Mouse (Mus musculus) CH12.LX (cell line): ENCODE data around the gene Psmb9. TPM values are rescaled to one million over a fixed set of nuclear protein-coding genes. Genes with fewer than 3 reads are reported as not detected.
A peak's percentile ranks its signal among the peaks of the same experiment; 100 is the strongest.

Experiments
- DNase-seq: peaks from one replicate; pipeline ENCODE4 v3.0.0-alpha.2; 2013; ENCODE audit errors: extremely low read depth
- H3K27ac ChIP-seq: 2 replicates; pipeline ENCODE4 v1.5.1; 2012; ENCODE audit warnings: low read depth, mild to moderate bottlenecking, control low read depth, moderate library complexity; ENCODE audit not compliant: insufficient read depth
- H3K27me3 ChIP-seq: replicated peaks from 2 replicates; pipeline ENCODE3; 2012; ENCODE audit warnings: inconsistent platforms
- H3K36me3 ChIP-seq, 2 experiments: replicated peaks in 1 of 2; 2 replicates each; pipeline versions ENCODE3 to v1.6.1; 2012; ENCODE audit warnings: inconsistent platforms in 1 of 2, low read length in 1 of 2, mild to moderate bottlenecking in 1 of 2, mixed read lengths in 1 of 2, moderate library complexity in 1 of 2; ENCODE audit not compliant: control insufficient read depth in 1 of 2, insufficient read depth in 1 of 2
- H3K4me1 ChIP-seq, 2 experiments: 2 replicates each; pipeline ENCODE4 v1.6.1; 2012; ENCODE audit warnings: inconsistent platforms in 1 of 2, moderate library complexity in 1 of 2; ENCODE audit not compliant: insufficient read depth in 2 of 2, control insufficient read depth in 1 of 2
- H3K4me2 ChIP-seq: 2 replicates; pipeline ENCODE4 v1.6.1; 2012; ENCODE audit warnings: low read depth, mild to moderate bottlenecking, control low read depth; ENCODE audit not compliant: poor library complexity, insufficient read depth, severe bottlenecking
- H3K4me3 ChIP-seq, 3 experiments: fragments of 150-350 bp in 1 of 3; sonication (generic) in 1 of 3; replicated peaks in 1 of 3; 2 replicates each; pipeline versions ENCODE3 to v1.5.1; 2011 to 2012; ENCODE audit warnings: low read depth in 2 of 3, low read length in 2 of 3, mild to moderate bottlenecking in 2 of 3, moderate library complexity in 2 of 3, control low read depth in 1 of 3, improper control_type of control experiment in 1 of 3, inconsistent platforms in 1 of 3, mixed read lengths in 1 of 3; ENCODE audit not compliant: poor library complexity in 1 of 3
- H3K79me2 ChIP-seq: replicated peaks from 2 replicates; pipeline ENCODE4 v1.6.1; 2012; ENCODE audit warnings: mild to moderate bottlenecking, moderate library complexity; ENCODE audit not compliant: control insufficient read depth, poor library complexity, insufficient read depth, severe bottlenecking; ENCODE audit errors: extremely low read depth
- H3K9ac ChIP-seq: 2 replicates; pipeline ENCODE4 v1.6.1; 2012; ENCODE audit warnings: low read depth, mild to moderate bottlenecking, control low read depth, moderate library complexity; ENCODE audit not compliant: insufficient read depth
- H3K9me3 ChIP-seq: replicated peaks from 2 replicates; pipeline ENCODE3; 2012; ENCODE audit warnings: low read length, inconsistent platforms, mixed read lengths
- CHD2 ChIP-seq: IDR thresholded peaks from 2 replicates; pipeline ENCODE4 v1.6.1; 2011; ENCODE audit warnings: low read length, improper control_type of control experiment
- CTCF ChIP-seq, 2 experiments: IDR thresholded peaks in 1 of 2; conservative IDR thresholded peaks in 1 of 2; 2 replicates each; pipeline ENCODE4 v1.5.1; 2011 to 2012; ENCODE audit warnings: low read depth in 2 of 2, low read length in 2 of 2, improper control_type of control experiment in 1 of 2, inconsistent platforms in 1 of 2, mild to moderate bottlenecking in 1 of 2, moderate library complexity in 1 of 2
- ETS1 ChIP-seq: conservative IDR thresholded peaks from 2 replicates; pipeline ENCODE4 v1.6.1; 2012; ENCODE audit warnings: low read depth, mild to moderate bottlenecking, inconsistent platforms, low read length, improper control_type of control experiment, moderate library complexity
- GABPA ChIP-seq: IDR thresholded peaks from 2 replicates; pipeline ENCODE4 v1.6.1; 2012; ENCODE audit warnings: low read depth, low read length, improper control_type of control experiment, inconsistent platforms; ENCODE audit not compliant: insufficient replicate concordance
- IRF4 ChIP-seq: IDR thresholded peaks from 2 replicates; pipeline ENCODE4 v1.6.1; 2014; ENCODE audit warnings: low read depth, mild to moderate bottlenecking, inconsistent platforms, low read length, improper control_type of control experiment
- KAT2A ChIP-seq: IDR thresholded peaks from 2 replicates; pipeline ENCODE4 v1.6.1; 2012; ENCODE audit warnings: low read length, improper control_type of control experiment, inconsistent platforms; ENCODE audit not compliant: insufficient replicate concordance
- MAFK ChIP-seq: IDR thresholded peaks from 2 replicates; pipeline ENCODE4 v1.6.1; 2011; ENCODE audit warnings: low read length, improper control_type of control experiment; ENCODE audit not compliant: insufficient replicate concordance
- MAZ ChIP-seq: IDR thresholded peaks from 2 replicates; pipeline ENCODE4 v1.6.1; 2012; ENCODE audit warnings: low read depth, mild to moderate bottlenecking, inconsistent platforms, low read length, improper control_type of control experiment, moderate library complexity
- MEF2A ChIP-seq: IDR thresholded peaks from 2 replicates; pipeline ENCODE4 v1.6.1; 2014; ENCODE audit warnings: low read depth, mild to moderate bottlenecking, inconsistent platforms, low read length, improper control_type of control experiment, borderline replicate concordance
- MXI1 ChIP-seq: IDR thresholded peaks from 2 replicates; pipeline ENCODE4 v1.6.1; 2011; ENCODE audit warnings: mild to moderate bottlenecking, low read depth, low read length, improper control_type of control experiment
- MYC ChIP-seq: IDR thresholded peaks from 2 replicates; pipeline ENCODE4 v1.6.1; 2011; ENCODE audit warnings: low read depth, mild to moderate bottlenecking, improper control_type of control experiment, low read length
- NELFE ChIP-seq: IDR thresholded peaks from 2 replicates; pipeline ENCODE4 v1.6.1; 2011; ENCODE audit warnings: low read depth, low read length, improper control_type of control experiment
- PAX5 ChIP-seq: IDR thresholded peaks from 2 replicates; pipeline ENCODE4 v1.6.1; 2012; ENCODE audit warnings: low read length, inconsistent platforms, mixed read lengths
- RAD21 ChIP-seq: IDR thresholded peaks from 2 replicates; pipeline ENCODE4 v1.6.1; 2011; ENCODE audit warnings: low read depth, mild to moderate bottlenecking, low read length, improper control_type of control experiment, moderate library complexity
- SIN3A ChIP-seq: IDR thresholded peaks from 2 replicates; pipeline ENCODE4 v1.6.1; 2012; ENCODE audit warnings: low read length, improper control_type of control experiment, inconsistent platforms
- TBP ChIP-seq: conservative IDR thresholded peaks from 2 replicates; pipeline ENCODE4 v1.6.1; 2011; ENCODE audit warnings: low read depth, low read length, improper control_type of control experiment
- TCF12 ChIP-seq: IDR thresholded peaks from 2 replicates; pipeline ENCODE4 v1.6.1; 2014; ENCODE audit warnings: low read depth, mild to moderate bottlenecking, inconsistent platforms, low read length, improper control_type of control experiment
- UBTF ChIP-seq: IDR thresholded peaks from 2 replicates; pipeline ENCODE4 v1.6.1; 2012; ENCODE audit warnings: low read depth, mild to moderate bottlenecking, inconsistent platforms, low read length, improper control_type of control experiment, moderate library complexity
- USF2 ChIP-seq: conservative IDR thresholded peaks from 2 replicates; pipeline ENCODE4 v1.6.1; 2011; ENCODE audit warnings: low read depth, low read length, improper control_type of control experiment
- ZC3H11A ChIP-seq: IDR thresholded peaks from 2 replicates; pipeline ENCODE4 v1.6.1; 2012; ENCODE audit warnings: low read depth, mild to moderate bottlenecking, inconsistent platforms, low read length, improper control_type of control experiment
- ZMIZ1 ChIP-seq: IDR thresholded peaks from 2 replicates; pipeline ENCODE4 v1.6.1; 2012; ENCODE audit warnings: low read depth, mild to moderate bottlenecking, inconsistent platforms, low read length, improper control_type of control experiment
- ZNF384 ChIP-seq: IDR thresholded peaks from 2 replicates; pipeline ENCODE4 v1.6.1; 2012; ENCODE audit warnings: low read depth, low read length, improper control_type of control experiment, inconsistent platforms
- dilution Hi-C: fragments of 300-500 bp; cut with MboI; formaldehyde crosslinking; loops from 2 replicates; pipeline ENCODE4 v1.14.3; 2020; ENCODE audit warnings: low sequenced_read_pairs; ENCODE audit not compliant: extremely low pct_unique_long_range_greater_than_20kb, extremely low pct_ligation_motif_present
- in situ Hi-C: fragments of 300-500 bp; cut with MboI; formaldehyde crosslinking; loops from 3 replicates; pipeline ENCODE4 v1.14.3; 2019; ENCODE audit warnings: low sequenced_read_pairs, low pct_ligation_motif_present, low pct_unique_long_range_greater_than_20kb, mixed read lengths
- polyA plus RNA-seq: library from polyadenylated mRNA; unstranded; fragments of >175 nt; gene quantifications from 2 replicates; pipeline ENCODE4 v1.2.1, GENCODE M21; 2012; ENCODE audit warnings: low read depth; ENCODE audit not compliant: insufficient read length
- total RNA-seq, 2 experiments: library from RNA; depleted of rRNA; stranded (reverse); fragments of 300-350 nt in 1 of 2; fragments of >200 nt in 1 of 2; gene quantifications; 2 replicates each; pipeline ENCODE4 v1.2.3; 2012 to 2014

Gene Psmb9
- total and polyA plus RNA-seq, 3 experiments = 159 to 435 (median 192) TPM

DNA sequence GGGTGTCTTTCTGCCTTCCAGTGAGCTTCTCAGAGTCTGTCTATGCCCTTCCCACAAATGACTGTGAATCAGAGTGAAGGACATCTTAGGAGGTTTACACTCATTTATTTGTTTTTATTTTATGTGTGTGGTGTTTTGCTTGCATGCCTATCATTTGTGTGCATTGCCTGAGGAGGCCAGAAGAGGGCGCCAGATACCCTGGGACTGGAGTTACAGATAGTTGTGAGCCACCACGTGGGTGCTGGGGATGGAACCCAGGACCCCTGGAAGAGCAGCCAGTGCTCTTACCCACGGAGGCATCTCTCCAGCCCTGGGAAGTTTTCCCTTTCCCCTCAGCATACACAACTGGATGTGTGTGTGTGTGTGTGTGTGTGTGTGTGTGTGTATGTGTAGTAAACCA, 22.1 kb upstream of the Psmb9 start:
- H3K4me3 ChIP-seq = no peak overlapping the region

DNA sequence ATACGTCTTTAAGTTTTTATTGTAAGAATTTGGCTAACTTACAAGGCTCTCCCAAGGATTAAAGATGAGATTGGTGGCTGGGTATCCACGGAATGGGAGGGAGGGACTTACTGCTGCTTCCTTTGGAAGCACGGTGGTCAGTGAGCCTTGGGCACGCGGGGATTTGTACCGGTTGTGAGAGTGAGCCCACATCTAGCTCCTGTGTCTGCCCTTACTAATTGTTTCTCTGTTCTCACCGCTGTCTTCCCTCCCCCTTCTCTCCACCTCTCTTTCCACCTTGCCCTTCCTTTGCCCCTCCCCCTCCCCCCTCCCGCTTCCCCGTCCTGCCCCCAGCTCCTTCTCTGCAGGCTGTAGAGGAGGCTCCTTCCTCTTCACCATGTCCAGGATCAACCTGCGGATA, 20.9 kb upstream of the Psmb9 start:
- no peak for DNase-seq
- Histone ChIP-seq H3K4me2 (no peak overlapping the region), H3K36me3 (peaks cover 55 to 67% of the 10 kb centered on the region in 2 experiments), H3K4me1 (peaks cover 6 to 30% of the 10 kb centered on the region in 2 experiments), H3K27me3 (no peaks in the 10 kb centered on the region), H3K4me3 (no peak overlapping the region), H3K9ac (no peak overlapping the region), H3K9me3 (peaks cover 8% of the 10 kb centered on the region), H3K79me2 (peaks cover 26% of the 10 kb centered on the region), H3K27ac (no peak overlapping the region)
- dilution Hi-C loops = no loop called here
- in situ Hi-C loops = no loop called here
- TF ChIP-seq CHD2 = no peak
- TF ChIP-seq GABPA = no peak
- no peak for TF ChIP-seq MYC
- TF ChIP-seq USF2 = no peak
- TF ChIP-seq TCF12 = no peak
- TF ChIP-seq IRF4 = no peak
- no peak for TF ChIP-seq ZMIZ1
- no peak for TF ChIP-seq UBTF
- no peak for TF ChIP-seq PAX5
- no peak for TF ChIP-seq ZC3H11A
- no peak for TF ChIP-seq KAT2A
- TF ChIP-seq TBP = no peak
- no peak for TF ChIP-seq ETS1
- TF ChIP-seq SIN3A = no peak
- TF ChIP-seq MXI1 = no peak
- no peak for TF ChIP-seq RAD21
- TF ChIP-seq MAFK = no peak
- no peak for TF ChIP-seq MEF2A

More for the DNA sequence above, 22.1 kb upstream of the Psmb9 start:
- H3K9ac ChIP-seq = no peak overlapping the region
- no peak for DNase-seq
- no peak for TF ChIP-seq KAT2A
- no peak for TF ChIP-seq ZNF384
- peak; percentile 27 to 45; a peak in 3 of 4 replicates for TF ChIP-seq CTCF (conservative IDR thresholded peaks at IDR 0.05 in 1 of 2, IDR thresholded peaks at IDR 0.05 in 1 of 2; ENCODE audit: low read depth in 2 of 2, low read length in 2 of 2)
- TF ChIP-seq MAZ = no peak
- TF ChIP-seq NELFE = no peak
- peaks cover 23% of the 10 kb centered on the region for H3K79me2 ChIP-seq
- peaks cover 67 to 80% of the 10 kb centered on the region in 2 experiments for H3K36me3 ChIP-seq
- H3K4me1 ChIP-seq = peaks cover 6 to 25% of the 10 kb centered on the region in 2 experiments
- in situ Hi-C loops (loop anchor here (5.0 kb wide), 1 partner anchor 32 kb away; no protein-coding TSS in a partner anchor), dilution Hi-C loops (no loop called here)
- peaks cover 8% of the 10 kb centered on the region for H3K9me3 ChIP-seq
- H3K27ac ChIP-seq = no peak overlapping the region
- no peak overlapping the region for H3K4me2 ChIP-seq
- no peaks in the 10 kb centered on the region for H3K27me3 ChIP-seq
